Mouse (Mus musculus): Measurements from ENCODE around the gene Yod1.

DNA sequence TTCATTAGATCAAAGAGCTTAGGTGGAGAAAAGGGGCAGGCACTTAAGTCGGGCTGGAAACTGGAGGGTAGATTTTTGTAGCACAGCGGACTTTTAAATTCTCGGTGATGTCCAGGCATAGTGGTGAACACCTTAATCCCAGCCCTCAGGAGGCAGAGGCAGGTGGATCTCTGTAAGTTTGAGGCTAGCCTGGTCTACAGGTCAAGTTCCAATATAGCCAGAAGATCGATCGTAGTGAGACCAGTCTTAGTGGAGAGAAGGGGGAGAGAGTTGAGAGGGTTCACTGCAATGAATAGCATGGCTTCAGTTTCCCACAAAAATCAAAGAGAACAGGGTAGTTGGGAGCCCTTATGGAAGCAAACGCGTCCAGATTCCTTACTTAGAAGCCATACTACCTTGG, 20.8 kb downstream of the Yod1 start:
- no peak for TF ChIP-seq CTCF (IDR thresholded peaks at IDR 0.05)
- TF ChIP-seq EP300 (IDR thresholded peaks at IDR 0.05) = no peak
